Mouse (Mus musculus) midbrain, embryonic 13.5 days (tissue): ENCODE data around the gene Slc23a2. TPM values are rescaled to one million over a fixed set of nuclear protein-coding genes. Genes with fewer than 3 reads are reported as not detected.

Source experiments
- ATAC-seq: fragments of 200-750 bp; cut with Nextera tagmentation; 2 replicates; pipeline ENCODE4 v1.8.0; 2017; ENCODE audit warnings: mild to moderate bottlenecking, moderate TSS enrichment, moderate library complexity
- H3K27ac ChIP-seq: fragments of 300-500 bp; sonication (generic); 2 replicates; pipeline ENCODE4 v1.5.1; 2015; ENCODE audit warnings: inconsistent platforms, mild to moderate bottlenecking, moderate library complexity
- H3K27me3 ChIP-seq: fragments of 300-500 bp; sonication (generic); 2 replicates; pipeline ENCODE4 v1.6.1; 2015; ENCODE audit warnings: mild to moderate bottlenecking, inconsistent platforms
- H3K36me3 ChIP-seq: fragments of 300-500 bp; sonication (generic); 2 replicates; pipeline ENCODE4 v1.6.1; 2015; ENCODE audit warnings: mild to moderate bottlenecking, inconsistent platforms
- H3K4me1 ChIP-seq: fragments of 300-500 bp; sonication (generic); replicated peaks from 2 replicates; pipeline ENCODE4 v1.6.1; 2015; ENCODE audit warnings: inconsistent platforms
- H3K4me2 ChIP-seq: fragments of 300-500 bp; sonication (generic); replicated peaks from 2 replicates; pipeline ENCODE4 v1.6.1; 2015; ENCODE audit warnings: moderate library complexity, mild to moderate bottlenecking, inconsistent platforms
- H3K4me3 ChIP-seq: fragments of 300-500 bp; sonication (generic); replicated peaks from 2 replicates; pipeline ENCODE4 v1.5.1; 2015; ENCODE audit warnings: mild to moderate bottlenecking, inconsistent platforms
- H3K9ac ChIP-seq: fragments of 300-500 bp; sonication (generic); replicated peaks from 2 replicates; pipeline ENCODE4 v1.6.1; 2015; ENCODE audit warnings: mild to moderate bottlenecking, inconsistent platforms
- H3K9me3 ChIP-seq: fragments of 300-500 bp; sonication (generic); 2 replicates; pipeline ENCODE4 v1.6.1; 2016; ENCODE audit warnings: mild to moderate bottlenecking, inconsistent platforms
- WGBS: fragments of 180-500 bp; shearing (Covaris S2); methylation state at CpG from one replicate; pipeline ENCODE4 v1.1.7; 2015; 5-methylcytosine and 5-hydroxymethylcytosine counted together
- polyA plus RNA-seq: library from polyadenylated mRNA; unstranded; fragments of >200 nt; fragmentation: Nextera tagmentation; extraction: Ambion mirVana; gene quantifications from 2 replicates; pipeline ENCODE4 v1.2.1, GENCODE M21; 2015

Gene Slc23a2
- polyA plus RNA-seq, 1 experiment from 2014 or later: 19.8 TPM

DNA sequence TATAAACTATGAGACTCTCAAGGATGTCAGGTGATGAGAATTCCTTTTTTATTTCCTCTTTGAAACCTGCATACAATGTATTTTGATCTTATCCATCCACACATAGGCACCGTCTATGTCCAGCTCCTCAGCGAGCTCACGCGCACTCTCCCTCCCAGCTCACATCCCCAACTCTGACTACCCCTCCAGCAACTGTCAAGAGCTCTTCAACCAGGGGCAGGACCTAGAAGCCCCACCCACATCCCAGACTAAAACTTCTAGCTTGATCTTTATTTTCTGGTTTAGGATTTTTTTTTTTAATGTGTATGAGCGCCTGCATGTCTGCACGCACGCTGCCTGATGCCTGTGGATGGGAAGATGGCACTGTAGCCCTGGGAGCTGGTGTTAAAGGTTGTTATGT, 14.9 kb downstream of the Slc23a2 start:
- Histone ChIP-seq H3K4me2 (no peak overlapping the region), H3K9ac (no peak overlapping the region), H3K9me3 (no peaks in the 10 kb centered on the region), H3K27me3 (no peaks in the 10 kb centered on the region), H3K4me3 (no peak overlapping the region), H3K27ac (no peak overlapping the region), H3K36me3 (no peaks in the 10 kb centered on the region), H3K4me1 (peaks cover 32% of the 10 kb centered on the region)
- 92% methylated on average over 7 of the region's 7 CpGs for WGBS
- no peak for ATAC-seq

DNA sequence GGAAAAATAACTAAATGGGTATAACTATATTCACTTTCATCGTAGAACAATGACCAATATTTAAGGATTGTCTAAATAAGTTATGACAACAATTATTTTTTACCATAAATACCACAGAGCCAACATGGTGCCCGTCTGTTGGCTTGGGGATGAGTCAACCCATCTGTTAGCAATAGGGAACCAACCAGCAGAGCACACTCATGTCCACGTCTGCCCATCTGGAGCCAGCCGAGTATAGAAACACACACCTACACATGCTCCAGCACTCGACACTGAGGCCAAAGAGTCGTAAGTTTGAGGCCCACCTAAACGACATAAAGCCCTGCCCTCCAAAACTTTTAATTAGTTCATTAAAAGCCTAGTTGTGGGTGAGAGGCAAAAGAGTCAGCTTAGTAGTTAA, 15.7 kb downstream of the Slc23a2 start:
- 93% methylated on average over 7 of the region's 7 CpGs for WGBS

DNA sequence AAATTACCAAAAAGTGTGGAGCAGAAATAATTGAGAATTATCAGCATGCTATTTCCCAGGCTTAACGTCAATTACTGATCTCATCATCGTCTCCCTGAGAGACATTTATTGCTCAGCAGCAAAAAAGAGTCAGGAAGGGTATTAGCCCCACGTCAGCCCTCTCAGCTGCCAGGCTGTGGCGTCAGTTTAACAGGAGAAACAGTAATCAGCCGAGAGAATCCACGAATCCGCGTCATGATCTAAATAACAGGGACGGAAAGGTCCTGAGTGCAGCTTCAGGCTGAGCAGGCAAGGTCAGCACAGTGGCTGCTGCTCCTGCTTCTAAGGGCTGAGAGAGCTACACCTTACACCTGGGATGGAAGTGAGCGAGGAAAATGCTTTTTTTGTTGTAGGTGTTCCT, 17.0 kb downstream of the Slc23a2 start:
- no peak overlapping the region for H3K4me2 ChIP-seq

More for the DNA sequence above, 15.7 kb downstream of the Slc23a2 start:
- Histone ChIP-seq H3K4me3 (no peak overlapping the region), H3K36me3 (no peaks in the 10 kb centered on the region), H3K9ac (no peak overlapping the region), H3K27ac (no peak overlapping the region), H3K9me3 (no peaks in the 10 kb centered on the region), H3K4me1 (peaks cover 26% of the 10 kb centered on the region), H3K27me3 (no peaks in the 10 kb centered on the region), H3K4me2 (no peak overlapping the region)
- no peak for ATAC-seq

DNA sequence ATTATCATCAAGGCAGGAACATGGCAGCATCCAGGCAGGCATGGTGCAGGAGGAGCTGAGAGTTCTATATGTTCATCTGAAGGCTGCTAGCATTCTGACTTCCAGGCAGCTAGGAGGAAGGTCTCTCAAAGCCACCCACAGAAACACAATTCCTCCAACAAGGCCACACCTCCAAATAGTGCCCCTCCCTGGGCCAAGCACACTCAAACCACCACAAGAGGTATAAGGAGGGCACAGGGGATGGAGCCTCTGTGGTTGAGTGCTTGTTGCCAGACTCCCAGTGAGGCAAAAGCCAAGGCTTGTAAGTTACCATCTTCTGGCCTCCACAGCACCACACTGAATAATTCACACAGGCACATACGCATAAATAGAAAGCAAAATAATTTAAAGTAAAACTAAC, 18.6 kb downstream of the Slc23a2 start:
- 97% methylated on average over 1 of the region's 1 CpGs for WGBS
- H3K9me3 ChIP-seq: no peaks in the 10 kb centered on the region
- no peak for ATAC-seq

More for the DNA sequence above, 17.0 kb downstream of the Slc23a2 start:
- Histone ChIP-seq H3K27ac (0 out of 2 replicates have a peak overlapping the region, but pooled peaks have one; percentile 6), H3K36me3 (no peaks in the 10 kb centered on the region), H3K4me1 (peaks cover 16% of the 10 kb centered on the region), H3K9ac (no peak overlapping the region), H3K9me3 (no peaks in the 10 kb centered on the region), H3K27me3 (no peaks in the 10 kb centered on the region), H3K4me3 (no peak overlapping the region)
- WGBS: 53% methylated on average over 10 of the region's 10 CpGs
- ATAC-seq: no peak

DNA sequence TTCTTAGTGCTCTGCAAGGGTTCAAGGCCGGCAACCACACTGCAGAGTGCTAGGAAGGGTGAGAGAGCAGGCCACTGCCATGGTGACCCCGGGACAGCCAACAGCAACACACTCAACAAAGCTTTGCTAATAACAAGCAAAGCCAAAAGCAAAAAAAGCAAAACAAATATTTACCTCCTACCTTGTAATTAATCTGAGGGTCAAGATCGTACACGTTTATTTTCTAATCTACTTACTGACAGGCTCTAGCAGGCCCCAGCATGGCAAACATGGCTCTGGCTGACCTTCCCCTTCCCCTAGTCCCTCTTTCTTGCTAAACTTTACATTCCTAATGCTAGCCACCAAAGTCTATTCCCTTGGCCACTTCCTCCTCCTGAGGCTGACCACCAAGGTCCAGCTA, 21.8 kb downstream of the Slc23a2 start:
- Histone ChIP-seq H3K4me2 (no peak overlapping the region), H3K4me1 (peaks cover 4% of the 10 kb centered on the region; the same call in 1 of the 2 replicates), H3K9ac (no peak overlapping the region), H3K27ac (no peak overlapping the region), H3K9me3 (no peaks in the 10 kb centered on the region), H3K27me3 (no peaks in the 10 kb centered on the region), H3K36me3 (no peaks in the 10 kb centered on the region), H3K4me3 (no peak overlapping the region)
- 55% methylated on average over 4 of the region's 4 CpGs for WGBS
- no peak for ATAC-seq

More for the DNA sequence above, 18.6 kb downstream of the Slc23a2 start:
- peaks cover 9% of the 10 kb centered on the region for H3K4me1 ChIP-seq
- no peaks in the 10 kb centered on the region for H3K36me3 ChIP-seq
- no peak overlapping the region for H3K4me3 ChIP-seq
- no peak overlapping the region for H3K4me2 ChIP-seq
- H3K27me3 ChIP-seq: no peaks in the 10 kb centered on the region
- H3K27ac ChIP-seq: no peak overlapping the region
- H3K9ac ChIP-seq: no peak overlapping the region

DNA sequence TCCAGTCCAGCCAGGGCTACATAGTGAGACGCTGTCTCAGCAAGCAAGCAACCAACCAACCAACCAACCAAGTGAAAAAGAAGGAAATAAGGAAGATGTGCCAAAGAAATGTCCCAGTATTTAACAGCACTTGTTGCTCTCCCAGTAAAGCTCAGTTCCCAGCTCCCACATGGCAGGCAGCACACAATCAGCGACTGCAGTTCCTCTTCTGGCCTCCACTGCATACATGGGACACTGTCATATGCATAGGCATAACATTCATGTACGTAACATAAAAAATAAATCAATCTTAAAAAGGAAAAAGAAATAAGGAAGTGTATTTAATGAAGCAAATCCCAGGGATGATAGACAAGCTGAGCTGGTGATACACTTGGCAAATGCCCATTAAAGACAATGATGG, 23.9 kb downstream of the Slc23a2 start:
- 91% methylated on average over 3 of the region's 3 CpGs for WGBS
- ATAC-seq: no peak
- Histone ChIP-seq H3K4me1 (no peaks in the 10 kb centered on the region; the same call in 1 of the 2 replicates), H3K36me3 (no peaks in the 10 kb centered on the region), H3K27ac (no peak overlapping the region), H3K4me2 (no peak overlapping the region), H3K9ac (no peak overlapping the region), H3K9me3 (no peaks in the 10 kb centered on the region), H3K4me3 (no peak overlapping the region), H3K27me3 (no peaks in the 10 kb centered on the region)

DNA sequence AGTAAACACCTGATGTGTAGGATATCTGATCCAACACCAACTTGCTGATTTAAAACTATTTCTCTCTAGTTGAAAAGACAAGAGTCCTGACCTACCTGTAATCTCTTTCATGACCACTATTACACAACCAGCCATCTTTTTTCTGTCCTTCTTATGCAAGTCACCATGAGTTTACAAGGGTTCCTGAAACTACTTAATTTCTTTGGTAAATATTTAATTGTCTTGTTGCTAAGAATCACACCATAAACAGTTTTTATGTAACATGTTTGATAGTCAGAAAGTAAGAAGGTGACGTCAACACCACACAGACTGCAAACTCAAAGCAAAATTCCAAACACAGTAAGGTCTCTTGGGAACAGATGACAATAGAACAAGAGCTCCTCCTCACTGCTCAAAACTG, 26.3 kb downstream of the Slc23a2 start:
- Histone ChIP-seq H3K27me3 (no peaks in the 10 kb centered on the region), H3K27ac (no peak overlapping the region), H3K4me1 (no peaks in the 10 kb centered on the region; the same call in 1 of the 2 replicates), H3K9ac (no peak overlapping the region), H3K4me3 (no peak overlapping the region), H3K36me3 (no peaks in the 10 kb centered on the region), H3K4me2 (no peak overlapping the region), H3K9me3 (no peaks in the 10 kb centered on the region)
- 90% methylated on average over 1 of the region's 1 CpGs for WGBS
- ATAC-seq: no peak

DNA sequence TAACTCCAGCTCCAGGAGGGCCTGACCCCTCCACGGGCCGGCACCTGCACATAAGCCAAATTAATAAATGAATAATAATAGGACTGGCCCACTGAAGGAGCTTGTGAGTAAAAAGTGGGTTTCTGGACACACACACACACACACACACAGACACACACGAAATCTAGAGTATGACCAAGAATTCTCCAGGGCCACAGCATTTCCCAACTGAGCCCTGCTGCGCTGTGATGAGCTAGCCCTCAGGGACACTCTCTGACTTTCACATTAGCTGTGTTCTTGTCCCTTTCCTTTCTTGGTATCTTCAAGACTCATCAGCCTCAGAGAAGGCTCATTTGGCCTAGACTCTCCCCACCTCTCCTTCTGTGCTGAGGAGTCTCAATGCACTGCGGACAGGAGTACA, 29.0 kb downstream of the Slc23a2 start:
- Histone ChIP-seq H3K27ac (no peak overlapping the region), H3K9me3 (no peaks in the 10 kb centered on the region), H3K4me2 (no peak overlapping the region), H3K4me3 (no peak overlapping the region), H3K27me3 (no peaks in the 10 kb centered on the region), H3K36me3 (no peaks in the 10 kb centered on the region), H3K4me1 (no peaks in the 10 kb centered on the region), H3K9ac (no peak overlapping the region)
- ATAC-seq: no peak
- 92% methylated on average over 5 of the region's 5 CpGs for WGBS

DNA sequence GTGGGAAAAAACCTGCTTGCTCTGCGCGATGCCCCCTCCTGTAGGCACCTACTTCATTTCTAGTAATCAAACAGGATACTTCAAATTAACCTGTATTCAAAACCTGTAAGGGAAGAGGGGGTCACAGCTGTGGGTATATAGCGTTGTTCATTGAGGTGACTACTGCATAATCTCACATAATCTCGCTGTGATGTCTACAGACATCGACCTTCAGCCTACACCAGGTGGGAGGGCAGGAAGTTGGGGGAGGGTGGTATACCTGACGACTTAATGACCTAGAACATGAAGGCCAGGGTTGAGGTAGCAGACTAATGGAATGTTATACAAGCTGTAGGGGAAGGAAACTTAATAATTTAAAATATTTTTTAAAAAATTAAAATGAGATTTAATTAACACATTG, 29.6 kb downstream of the Slc23a2 start:
- WGBS: 77% methylated on average over 6 of the region's 6 CpGs
- Histone ChIP-seq H3K4me3 (no peak overlapping the region), H3K27ac (no peak overlapping the region), H3K4me1 (no peaks in the 10 kb centered on the region), H3K9me3 (no peaks in the 10 kb centered on the region), H3K36me3 (no peaks in the 10 kb centered on the region), H3K9ac (no peak overlapping the region), H3K4me2 (no peak overlapping the region), H3K27me3 (no peaks in the 10 kb centered on the region)
- ATAC-seq: no peak

DNA sequence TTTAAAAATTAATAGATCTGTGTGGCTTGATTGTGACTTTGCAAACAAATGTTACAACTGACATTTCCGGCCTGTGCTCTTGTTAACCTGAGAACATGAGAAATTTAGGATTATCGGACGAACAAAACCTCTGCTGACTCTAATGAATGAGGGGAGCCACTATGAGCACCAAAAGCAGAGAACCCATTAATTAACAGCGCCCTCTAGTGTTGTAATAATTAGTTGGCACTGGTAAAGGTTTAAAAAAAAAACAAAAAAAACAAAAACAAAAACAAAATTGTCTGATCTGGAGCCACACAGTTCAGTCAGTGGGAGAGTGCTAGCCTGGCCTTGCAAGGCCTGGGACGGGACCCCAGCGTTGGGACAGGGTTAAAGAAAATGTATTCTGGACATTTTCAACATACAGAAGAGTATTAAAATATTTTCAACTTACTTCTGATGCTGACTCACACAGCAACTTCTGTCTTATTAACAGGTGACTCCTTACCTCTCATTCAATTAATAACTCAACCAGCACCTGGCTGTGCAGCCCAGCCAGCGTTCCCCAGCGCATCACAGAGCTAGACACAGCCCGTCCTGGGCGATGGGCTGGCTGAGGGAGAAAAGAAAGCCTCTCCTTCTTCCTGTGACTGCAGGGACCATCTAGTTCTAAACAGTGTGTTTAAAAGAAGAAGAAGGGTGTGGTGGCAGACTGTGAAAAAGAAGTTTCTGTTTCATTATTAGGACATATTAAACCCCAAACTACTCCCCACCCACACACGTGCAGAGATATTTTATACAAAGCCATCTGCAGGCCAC, 30.7 kb downstream of the Slc23a2 start:
- Histone ChIP-seq H3K9ac (no peak overlapping the region), H3K4me1 (no peaks in the 10 kb centered on the region), H3K27ac (no peak overlapping the region), H3K27me3 (no peaks in the 10 kb centered on the region), H3K4me3 (no peak overlapping the region), H3K36me3 (no peaks in the 10 kb centered on the region), H3K4me2 (no peak overlapping the region), H3K9me3 (no peaks in the 10 kb centered on the region)
- WGBS: 56% methylated on average over 11 of the region's 11 CpGs
- ATAC-seq: no peak

DNA sequence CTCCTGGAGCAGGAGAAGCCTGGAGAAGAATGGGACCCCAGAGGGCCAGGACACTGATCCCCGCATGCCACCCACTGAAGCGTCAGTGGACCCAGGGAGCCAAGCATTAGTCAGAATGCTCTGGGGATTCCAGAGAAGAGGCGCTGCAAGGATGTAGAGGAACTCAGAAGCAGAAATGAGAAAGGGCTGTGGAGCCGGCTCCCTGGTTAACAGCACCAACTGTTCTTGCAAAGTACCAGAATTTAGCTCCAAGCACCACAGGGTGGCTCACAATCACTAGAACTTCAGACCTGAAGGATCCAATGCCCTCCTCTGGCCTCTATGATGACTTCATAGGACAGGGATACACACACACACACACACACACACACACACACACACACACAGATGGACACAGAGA, 32.6 kb downstream of the Slc23a2 start:
- H3K9ac ChIP-seq: no peak overlapping the region
- 0 out of 2 replicates have a peak, but pooled peaks cover 4% of the 10 kb centered on the region for H3K4me1 ChIP-seq
- no peaks in the 10 kb centered on the region for H3K9me3 ChIP-seq
- 0 out of 2 replicates have a peak, but pooled peaks cover 2% of the 10 kb centered on the region for H3K36me3 ChIP-seq
- WGBS: 82% methylated on average over 4 of the region's 4 CpGs
- ATAC-seq: no peak
- H3K27me3 ChIP-seq: no peaks in the 10 kb centered on the region
- H3K4me3 ChIP-seq: no peak overlapping the region
- H3K27ac ChIP-seq: no peak overlapping the region
- no peak overlapping the region for H3K4me2 ChIP-seq

DNA sequence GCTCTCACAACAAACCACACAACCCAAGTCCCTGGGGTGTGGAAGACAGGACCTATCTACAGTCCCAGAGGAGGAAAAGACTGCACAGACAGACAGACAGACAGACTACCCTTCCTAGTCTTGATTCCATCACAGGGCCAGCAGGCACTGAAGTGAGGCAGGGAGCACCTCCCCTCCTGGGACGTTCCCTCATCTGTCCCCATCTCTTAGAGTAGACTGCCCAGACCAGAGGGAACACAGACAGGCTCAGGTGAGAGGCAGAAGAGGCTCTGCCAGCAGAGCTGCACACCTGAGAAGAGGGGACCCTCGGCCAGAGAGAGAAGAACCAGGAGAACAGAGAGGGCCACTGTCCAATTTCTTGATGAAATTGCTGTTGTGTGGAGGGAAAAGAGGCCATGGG, 33.0 kb downstream of the Slc23a2 start:
- H3K4me2 ChIP-seq: no peak overlapping the region
- H3K4me3 ChIP-seq: no peak overlapping the region
- H3K9ac ChIP-seq: no peak overlapping the region
- H3K36me3 ChIP-seq: 0 out of 2 replicates have a peak, but pooled peaks cover 2% of the 10 kb centered on the region
- no peaks in the 10 kb centered on the region for H3K27me3 ChIP-seq
- no peak for ATAC-seq
- 0 out of 2 replicates have a peak, but pooled peaks cover 4% of the 10 kb centered on the region for H3K4me1 ChIP-seq
- 83% methylated on average over 2 of the region's 2 CpGs for WGBS
- no peak overlapping the region for H3K27ac ChIP-seq
- no peaks in the 10 kb centered on the region for H3K9me3 ChIP-seq
